Mouse (Mus musculus): ENCODE measurements at regions not wholly inside any gene's neighbourhood (a gene's known extent, or its start where the extent isn't known, plus 50 kb on each side); places are given as distances from the start of the nearest gene placed in this dataset.

DNA sequence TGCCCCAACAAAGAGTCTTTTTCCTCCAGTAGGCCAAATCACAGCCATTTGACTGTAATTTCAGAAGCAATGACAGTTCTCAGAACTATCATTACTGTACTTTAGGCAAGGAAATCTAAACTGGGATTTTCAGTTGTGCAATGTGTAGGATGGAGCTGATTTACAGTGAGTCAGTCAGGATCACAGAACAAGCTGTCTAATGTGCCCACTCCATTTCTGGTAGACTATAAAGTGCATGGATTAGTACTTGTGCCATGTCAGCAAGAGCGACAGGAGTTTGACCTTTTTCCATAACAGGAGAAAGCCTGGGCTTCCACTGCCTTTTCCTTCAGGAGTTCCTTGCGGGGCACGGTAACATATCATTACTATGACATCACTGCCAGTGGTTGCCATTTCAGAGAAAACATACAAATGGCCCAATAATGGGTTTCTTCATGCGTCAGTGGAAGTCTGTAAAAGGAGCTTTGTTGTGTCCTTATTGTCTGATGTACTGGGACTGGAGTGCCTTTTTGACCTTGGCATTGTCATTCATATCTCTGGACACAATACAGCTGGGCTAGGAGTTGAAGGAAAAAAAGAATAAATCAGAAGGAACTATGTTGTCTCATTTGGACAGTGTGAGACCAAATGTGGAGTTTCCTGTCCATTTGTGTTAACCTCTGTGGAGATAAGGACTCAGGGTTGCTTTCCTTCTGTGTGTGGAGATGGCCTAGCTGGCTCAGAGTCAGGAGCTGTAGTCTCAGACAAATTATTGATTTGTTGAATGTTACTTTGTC lies 271.5 kb upstream of the BC052040 start:
- no peak for DNase-seq (ENCODE audit: low spot score)

DNA sequence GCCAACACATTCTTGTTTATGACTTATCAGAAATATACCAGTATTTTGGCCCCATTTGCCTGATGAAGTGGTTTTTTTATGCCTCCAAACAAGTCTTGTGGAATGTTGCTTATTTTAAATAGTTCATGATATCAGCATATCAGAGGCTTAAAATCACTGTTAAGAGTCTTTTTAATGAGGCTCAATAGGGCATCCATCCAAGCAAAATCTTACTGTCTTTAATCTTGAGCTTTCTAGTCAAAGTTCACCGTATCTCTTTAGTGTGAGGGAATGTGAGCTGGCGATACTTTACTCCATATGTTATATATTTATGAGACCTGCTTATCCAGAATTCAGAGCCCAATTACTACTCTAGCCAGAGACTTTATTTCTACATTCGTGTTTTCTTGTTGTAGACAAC lies 263.0 kb upstream of the BC052040 start:
- no peak for DNase-seq (ENCODE audit: low spot score)

DNA sequence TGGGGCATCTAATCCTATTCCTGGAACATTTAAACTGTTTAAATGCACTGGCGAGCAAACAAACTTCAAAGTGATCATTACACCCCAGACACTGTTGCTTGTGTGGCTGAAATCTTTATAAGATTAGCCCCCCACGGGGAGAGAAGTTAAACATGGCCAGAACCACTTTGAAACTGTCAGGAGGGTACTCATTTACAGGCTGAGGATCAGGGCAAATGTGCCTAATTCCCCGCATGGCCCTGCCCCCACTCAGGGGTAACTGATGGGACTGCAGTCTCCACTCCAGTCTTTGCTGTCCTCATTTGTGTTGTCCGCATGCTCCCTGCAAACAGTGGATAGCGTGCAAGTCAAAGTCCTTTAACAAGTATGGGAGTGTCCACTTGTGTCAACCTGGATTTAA lies 258.9 kb upstream of the BC052040 start:
- DNase-seq (ENCODE audit: low spot score) = no peak

DNA sequence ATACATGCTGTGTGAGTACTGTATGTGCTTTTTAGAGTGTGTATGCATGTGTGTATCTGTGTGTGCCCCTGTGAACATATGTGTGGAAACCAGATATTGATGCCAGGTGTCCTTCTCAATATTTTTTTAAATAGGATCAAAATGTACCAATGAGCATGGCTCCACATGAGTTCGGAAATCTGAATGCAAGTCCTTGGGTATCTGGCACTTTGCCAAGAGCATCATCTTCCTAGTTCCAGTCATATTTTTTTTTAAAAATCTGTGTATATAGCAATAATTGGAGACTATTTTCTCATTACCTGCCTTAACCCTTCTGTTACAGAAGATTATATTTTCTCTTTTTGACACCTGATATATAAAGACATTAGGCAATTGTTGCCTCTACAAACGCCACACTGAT lies 255.0 kb upstream of the BC052040 start:
- no peak for DNase-seq (ENCODE audit: low spot score)

DNA sequence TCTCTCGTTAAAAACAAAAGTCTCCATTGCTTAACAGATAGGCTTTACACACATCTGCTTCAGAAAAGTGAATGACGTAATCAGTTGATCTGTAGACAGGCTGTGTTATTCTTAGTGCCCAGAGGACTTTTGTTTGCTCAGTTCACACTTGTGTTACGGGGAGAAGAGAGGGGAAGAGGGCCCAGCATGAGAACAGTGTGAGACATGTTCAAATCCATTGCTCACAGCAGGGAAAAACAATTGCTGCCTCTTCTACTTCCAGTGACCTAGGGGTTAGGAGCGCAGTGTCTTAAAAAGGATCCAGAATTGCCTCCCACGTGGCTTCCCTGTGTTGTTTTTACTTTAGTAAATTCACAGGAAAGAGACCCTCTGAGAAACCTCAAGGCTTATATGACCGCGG lies 243.3 kb upstream of the BC052040 start:
- DNase-seq (ENCODE audit: low spot score) = no peak

DNA sequence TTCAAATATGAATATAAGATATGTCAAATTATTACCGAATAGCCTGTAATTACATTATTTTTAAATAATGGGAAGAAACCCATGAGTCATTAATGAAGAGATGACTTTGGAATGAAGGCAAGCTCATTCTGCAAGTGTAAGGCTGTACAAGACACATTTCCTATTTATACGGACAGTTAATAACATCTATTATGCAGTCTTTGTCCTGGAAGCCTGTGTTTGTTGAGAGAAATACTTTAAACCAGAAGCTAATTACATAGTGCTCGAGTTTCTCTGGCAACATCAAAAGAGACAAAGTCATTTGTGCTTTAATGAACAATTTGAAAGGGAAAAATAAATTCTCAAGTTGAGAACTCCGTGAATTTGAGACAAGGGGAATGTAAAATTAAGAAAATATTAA lies 242.5 kb upstream of the BC052040 start:
- DNase-seq (ENCODE audit: low spot score) = no peak

DNA sequence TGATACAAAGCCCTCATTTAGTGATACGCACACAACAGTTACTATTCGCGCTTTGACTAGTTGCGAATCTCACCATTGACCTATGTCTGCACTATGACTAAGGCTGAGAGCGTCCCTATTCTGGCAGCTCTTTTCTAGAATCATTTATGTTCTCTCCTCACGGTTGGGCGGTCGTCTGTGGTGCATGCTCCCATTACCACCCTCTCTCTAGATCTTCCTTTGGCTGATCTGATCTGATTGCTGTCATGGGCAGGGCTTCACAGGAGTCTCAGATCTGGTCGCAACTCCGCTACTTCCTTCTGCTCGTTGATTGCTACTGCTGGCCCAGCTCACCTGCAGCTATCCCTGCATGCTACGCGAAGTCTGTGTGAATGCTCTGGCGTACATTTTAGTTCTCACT lies 239.2 kb upstream of the BC052040 start:
- no peak for DNase-seq (ENCODE audit: low spot score)

DNA sequence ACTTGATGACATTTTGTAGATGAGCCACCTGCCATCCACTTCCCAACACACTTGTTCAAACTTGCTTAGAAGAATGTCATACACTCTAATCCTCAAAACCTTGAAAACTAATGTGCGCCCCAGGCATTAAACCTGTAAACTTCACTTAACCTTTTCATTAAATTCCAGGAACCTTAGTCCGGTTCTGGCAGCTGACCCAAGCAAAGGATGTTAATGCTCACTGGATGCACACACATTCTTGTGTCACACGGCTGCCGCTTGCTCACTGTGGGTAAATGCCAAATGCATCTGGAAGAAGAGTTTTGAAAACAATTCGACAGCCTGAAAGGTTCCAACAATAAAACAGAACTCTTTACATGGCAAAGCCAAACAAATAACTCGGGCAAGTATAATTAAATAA lies 235.0 kb upstream of the BC052040 start:
- DNase-seq (ENCODE audit: low spot score) = no peak

DNA sequence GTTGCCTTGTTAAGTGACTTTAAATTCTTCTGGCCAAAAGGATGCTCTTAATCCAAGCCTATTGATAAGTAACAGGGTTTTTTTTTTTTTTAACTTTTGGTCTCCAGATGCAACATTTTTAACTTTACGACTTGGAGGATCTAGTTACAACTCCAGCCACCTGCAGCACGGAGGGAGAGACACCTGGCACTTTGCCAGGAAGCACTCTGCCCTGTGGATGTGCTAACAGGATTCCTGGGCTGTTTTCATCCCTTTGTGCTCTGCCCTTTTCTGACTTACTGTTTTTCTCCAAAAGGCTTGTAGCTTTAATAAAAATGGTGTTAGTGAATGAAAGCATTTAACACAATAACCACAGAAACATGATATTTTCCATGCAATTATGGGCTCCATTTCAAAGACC lies 233.3 kb upstream of the BC052040 start:
- DNase-seq (ENCODE audit: low spot score) = no peak

DNA sequence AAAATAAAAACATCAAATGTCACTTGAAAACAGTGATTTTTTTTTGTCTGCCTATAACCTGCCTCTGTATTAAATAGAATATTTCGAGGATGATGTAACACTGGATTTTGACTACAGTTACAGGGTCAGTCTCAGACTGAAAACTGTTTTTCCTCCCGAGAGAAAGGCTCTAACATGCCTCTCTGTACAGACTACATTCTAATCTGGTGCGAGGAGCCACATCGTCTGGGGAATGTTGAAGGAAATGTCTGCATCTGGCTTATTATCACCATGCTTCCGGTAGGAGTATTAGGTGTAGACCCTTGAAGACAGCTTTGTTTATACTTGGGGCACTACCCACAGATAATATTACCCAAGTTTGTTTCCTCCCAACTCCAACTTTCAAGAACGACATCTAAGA lies 210.4 kb upstream of the BC052040 start:
- no peak for DNase-seq (ENCODE audit: low spot score)

DNA sequence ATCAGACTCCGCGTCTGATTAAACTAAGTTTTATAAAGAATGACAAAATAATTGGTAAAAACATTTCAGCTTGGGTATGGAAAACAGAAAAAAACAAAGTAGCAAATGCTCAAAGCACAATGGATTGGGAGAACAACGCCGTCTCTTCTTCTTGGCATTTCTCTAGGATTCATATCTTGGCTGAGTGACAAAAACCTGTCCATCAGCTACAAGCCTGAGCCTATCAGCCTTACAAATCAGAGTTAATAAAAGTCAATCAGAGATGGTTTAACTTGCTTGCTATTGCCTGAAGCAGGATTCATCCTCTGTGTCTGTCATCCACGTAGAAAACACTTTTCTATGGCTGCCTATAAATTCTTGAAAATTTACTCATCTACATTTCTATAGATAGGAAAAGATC lies 206.2 kb upstream of the BC052040 start:
- DNase-seq (ENCODE audit: low spot score) = no peak

DNA sequence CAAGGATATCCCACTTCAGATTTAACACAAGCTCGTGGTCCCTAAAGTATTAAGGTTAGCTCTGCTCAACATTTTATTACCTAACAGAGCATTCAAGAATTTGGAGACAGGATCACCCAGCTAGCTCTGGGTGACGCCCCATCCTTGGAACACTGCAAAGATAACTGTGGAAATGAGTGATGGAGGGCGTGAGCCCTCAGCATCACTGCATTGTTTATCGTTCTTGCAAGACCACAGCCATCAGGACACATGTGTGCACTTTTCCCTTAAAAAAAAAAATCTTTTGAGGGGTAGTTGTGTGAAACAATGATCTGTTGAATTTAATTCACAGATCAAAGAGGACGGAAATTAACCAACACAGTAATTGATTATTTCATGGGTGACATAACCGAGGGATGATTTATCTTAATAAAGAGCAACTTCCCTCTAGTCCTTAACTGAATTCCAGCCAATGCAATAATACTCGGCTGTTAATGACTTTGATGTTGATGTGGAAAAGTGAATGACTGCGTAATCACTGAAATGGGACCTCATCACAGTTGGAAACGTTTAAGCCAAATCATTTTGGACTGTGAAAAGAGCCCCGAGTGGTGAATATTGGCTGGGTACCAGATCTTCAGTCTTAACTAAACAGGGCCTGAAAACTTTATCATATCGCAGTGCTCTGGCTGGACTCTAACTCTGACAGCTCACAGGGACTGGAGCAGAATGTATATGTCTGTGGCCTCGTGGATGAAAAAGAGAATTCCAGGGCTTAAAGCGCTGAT lies 196.9 kb upstream of the BC052040 start:
- DNase-seq (ENCODE audit: low spot score) = no peak

DNA sequence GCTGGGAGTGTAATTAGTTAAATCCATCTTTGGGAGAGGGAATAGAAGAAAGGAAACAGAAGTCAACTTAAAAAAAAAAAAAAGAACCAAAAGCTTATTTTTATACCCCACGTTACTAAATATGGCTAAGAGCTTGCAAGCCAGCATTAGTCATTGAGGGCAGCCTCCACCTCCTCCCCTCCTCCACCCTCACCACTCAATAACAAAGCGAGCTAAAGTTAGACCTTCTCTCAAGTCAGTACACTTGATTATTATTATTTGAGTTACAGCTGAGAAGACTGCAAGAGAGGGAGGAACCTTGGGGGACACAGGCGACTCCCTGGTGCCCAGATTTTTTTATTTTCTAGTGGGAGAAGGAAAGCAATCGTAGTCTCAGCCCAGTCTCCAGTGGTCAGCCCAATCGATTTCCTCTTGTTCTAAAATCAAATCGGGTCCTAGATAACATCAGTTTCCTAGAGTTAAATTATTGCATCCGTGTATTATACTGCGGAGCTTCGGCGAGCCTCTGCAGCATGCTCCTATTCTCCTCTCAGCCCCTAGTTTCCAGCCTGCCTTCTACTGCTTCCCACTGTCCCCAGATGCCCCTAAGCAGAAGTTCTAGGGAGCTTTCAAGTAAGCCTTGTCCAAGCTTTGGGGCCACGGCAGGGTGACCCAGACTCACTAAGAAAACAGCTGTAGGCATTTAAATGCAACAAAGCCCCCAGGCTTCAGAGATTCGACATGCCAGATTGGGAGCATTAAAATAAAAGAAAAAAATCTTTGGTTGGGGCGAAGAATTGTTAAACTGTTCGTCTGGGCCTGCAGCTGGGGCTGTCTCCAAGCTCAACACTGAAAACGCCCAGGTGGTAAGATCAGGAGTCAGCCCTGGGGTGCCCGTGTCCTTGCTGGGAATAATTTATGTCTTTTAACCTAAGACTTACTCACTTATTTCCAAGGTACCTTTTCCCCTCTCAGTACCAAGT lies 196.0 kb upstream of the BC052040 start:
- no peak for DNase-seq (ENCODE audit: low spot score)

DNA sequence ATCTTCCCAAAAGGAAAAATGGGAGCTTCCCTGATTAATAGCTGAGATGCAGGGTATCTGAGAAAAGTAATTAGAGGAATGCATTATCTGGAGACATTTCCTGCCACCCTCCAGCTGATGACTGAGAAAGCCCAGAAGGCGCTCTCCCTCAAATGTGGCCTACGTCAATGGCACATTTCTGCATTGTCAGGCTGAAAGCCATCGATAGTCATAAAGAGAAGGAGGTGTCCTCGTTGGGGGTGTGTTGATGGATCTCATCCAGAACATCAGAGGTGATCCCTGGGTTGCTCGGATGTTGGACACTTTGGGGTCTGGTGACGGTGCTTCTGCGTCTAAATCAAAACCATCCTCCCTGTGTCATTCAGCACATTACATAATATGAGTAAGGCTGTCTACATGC lies 189.9 kb upstream of the BC052040 start:
- no peak for DNase-seq (ENCODE audit: low spot score)

DNA sequence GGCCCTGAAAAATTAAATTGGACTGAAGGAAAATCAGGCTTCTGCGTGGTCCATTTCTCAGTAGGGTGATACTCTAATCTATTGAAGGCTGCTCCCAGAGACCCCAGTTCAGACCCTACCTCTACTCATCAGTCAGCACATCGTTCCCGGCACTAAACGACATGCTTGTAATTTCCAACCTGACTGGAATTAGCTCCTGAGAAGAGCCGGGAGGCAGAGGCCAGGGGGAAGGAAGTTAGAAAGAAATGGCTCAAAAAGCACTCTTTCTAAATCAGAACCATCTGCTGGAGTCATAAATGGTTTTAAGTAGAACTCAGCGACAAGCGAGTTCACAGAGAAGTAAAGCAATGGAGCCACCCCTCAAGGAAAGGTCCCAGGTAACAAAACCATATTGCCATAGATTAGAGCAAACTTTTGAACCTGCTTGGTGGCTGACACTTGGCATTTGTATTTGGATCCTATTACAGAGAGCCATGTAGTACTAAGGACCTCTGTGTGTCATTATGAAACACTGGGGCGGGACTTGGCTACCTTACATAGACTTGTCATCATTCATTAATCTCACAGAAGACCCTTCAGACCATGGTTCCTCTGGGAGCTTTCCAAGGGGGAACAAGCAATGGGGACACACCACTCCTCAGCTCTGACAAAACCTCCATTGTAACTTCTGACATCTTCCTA lies 189.3 kb upstream of the BC052040 start:
- no peak for DNase-seq (ENCODE audit: low spot score)

DNA sequence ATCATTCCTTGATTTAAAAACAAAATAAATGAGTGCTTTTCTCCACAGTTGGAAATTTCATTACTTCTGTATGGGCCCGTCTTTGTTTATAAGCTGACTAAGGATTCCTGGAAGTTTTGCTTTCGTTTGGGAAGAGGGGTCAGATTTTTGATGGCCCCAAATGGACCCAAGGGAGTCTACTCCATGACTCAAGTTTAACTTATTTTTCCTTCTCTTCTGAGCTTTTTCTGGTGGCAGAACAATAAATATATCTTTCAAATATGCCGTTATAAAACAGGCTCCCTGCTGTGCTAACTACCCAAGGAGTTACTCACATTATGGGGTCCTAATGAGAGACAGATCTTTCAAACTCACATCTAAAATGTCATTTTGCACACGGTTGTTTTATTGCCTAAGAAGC lies 187.4 kb upstream of the BC052040 start:
- DNase-seq (ENCODE audit: low spot score) = no peak

DNA sequence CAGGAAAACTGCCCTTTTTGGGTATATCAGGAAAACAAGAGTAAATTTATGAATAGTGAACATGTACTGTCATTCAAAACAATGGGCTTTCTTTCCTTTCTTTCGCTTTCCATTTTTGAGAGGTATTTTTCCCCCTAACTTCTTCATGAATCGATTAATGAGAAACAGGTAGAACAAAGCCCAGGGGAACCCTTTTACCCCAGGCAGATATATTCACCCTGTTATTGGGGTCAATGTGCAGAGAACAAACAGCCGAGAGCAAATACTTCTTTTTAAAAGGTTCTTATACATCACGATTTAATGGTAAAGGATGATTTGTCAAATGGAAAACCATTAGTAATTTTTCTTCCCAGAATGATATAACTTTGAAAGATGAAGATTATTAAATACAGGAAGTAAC lies 183.0 kb upstream of the BC052040 start:
- DNase-seq (ENCODE audit: low spot score) = no peak

DNA sequence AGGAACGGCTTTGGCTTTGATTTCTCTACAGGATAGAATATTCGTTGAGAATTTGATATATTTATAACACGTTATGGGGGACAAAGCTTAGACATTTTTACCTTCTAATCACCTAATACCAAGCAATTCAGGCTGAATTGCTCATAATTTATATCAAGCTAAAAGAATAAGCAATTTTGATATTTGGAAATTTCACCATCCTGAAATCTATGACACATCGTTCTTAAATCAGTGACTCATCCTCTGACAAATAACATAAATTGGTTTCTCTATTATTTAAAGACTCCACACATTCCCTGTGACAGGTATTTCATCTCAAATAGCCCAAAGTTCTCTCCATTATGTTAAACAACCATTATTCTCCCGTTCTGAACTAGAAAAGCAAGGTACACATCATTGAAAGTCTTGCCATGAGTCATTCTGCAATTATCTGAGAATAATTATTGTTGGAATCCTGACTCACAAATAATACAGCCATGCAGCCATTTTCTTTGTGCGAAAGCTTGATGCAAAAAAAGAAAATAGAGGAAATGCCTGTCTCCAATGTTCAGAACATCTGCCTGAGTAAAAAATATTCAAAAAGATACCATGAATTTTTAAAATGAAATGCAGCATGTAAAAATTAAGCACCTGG lies 182.3 kb upstream of the BC052040 start:
- DNase-seq (ENCODE audit: low spot score) = no peak

DNA sequence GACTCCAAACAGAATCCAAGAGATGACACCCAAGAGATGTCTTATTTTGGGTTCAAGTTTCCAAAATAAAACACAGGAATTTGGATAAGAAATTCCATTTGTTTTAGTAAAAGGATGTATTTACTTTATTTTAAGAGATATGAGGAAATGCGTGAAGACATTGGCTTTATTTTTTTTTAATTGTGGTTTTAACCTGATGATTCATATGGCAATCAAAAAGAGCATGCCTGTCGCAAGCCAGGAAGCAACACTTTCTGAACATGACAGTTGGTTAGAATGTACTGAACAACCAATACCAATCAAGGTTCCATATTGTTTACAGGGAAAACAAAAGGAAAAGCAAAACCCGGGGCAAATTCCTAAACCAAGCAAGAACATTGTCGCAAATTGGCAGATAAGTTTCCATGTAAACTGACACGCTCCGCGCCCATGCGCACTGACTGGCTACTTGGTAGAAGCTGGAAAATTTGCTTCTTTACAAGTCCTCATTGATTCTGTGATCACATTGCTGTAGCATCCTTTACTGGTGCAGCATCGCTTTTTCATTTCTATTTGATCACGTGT lies 181.4 kb upstream of the BC052040 start:
- DNase-seq (ENCODE audit: low spot score) = no peak

DNA sequence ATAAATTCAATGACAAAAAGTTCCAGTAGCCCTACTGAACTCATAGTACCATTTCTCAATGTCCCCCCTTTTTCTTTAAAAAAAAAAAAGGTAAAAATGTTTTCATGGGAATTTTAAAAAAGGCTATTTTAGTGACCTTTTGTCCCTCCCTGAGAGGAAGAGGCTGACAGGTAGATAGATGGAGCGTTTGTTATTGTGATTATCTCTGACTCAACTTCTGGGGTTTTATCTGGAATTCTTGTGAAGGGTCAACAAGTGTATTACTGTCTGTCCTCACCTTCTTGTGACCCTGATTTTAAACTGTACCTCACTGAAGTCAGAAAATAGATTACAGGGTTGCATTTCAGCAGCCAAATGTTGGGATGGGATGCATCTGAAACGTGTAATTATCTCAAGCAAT lies 179.3 kb upstream of the BC052040 start:
- no peak for DNase-seq (ENCODE audit: low spot score)

DNA sequence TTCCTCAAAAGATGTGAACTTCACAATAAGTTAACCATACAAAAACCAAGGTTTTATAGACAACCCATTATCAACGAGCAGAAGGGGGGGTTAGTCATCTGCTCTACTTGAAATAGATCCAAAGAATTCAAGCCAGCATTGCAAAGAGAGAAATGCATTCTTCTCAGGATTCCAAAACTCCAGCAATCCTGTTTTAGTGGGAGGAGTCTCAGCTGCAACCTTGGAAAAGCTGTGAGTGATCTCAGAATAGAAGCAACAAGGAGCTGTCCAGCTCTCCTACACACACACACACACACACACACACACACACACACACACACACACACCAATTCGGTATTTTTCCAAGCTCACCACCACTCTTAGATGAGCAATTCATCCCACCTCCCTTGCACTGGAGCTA lies 149.0 kb upstream of the BC052040 start:
- DNase-seq (ENCODE audit: low spot score) = no peak

Data from gastrocnemius, adult 18-20 months (tissue).